8 mouse cellular contexts compared by ENCODE assay signal in genomic region chr2:166996533-166996894, GRCm38 (mm10). TPM values are rescaled to one million over a fixed set of nuclear protein-coding genes. Genes with fewer than 3 reads are reported as not detected.
DNase-seq lines count a peak whose midpoint lies in the region; ATAC-seq and TF ChIP-seq lines count a peak whose summit lies in the region.

No protein-coding gene starts in this region.

- no peak for TF ChIP-seq CTCF in E14TG2a.4 (conservative IDR thresholded peaks at IDR 0.05; ENCODE audit: low read length)
- no peak for TF ChIP-seq CTCF in liver, postnatal 0 days (IDR thresholded peaks at IDR 0.05; ENCODE audit: low read depth)

- H3K36me3 ChIP-seq in heart, embryonic 10.5 days: no peaks in the 10 kb centered on the region
- no peaks in the 10 kb centered on the region for H3K36me3 ChIP-seq in E14TG2a.4 (ENCODE audit: insufficient read depth, low read length)
- no peaks in the 10 kb centered on the region for H3K36me3 ChIP-seq in forebrain, embryonic 15.5 days
- H3K36me3 ChIP-seq in liver, postnatal 0 days (replicated peaks; ENCODE audit: insufficient read depth, low read length): no peaks in the 10 kb centered on the region

- H3K4me3 ChIP-seq in heart, embryonic 10.5 days: peak overlapping the region; percentile 78
- H3K4me3 ChIP-seq in E14TG2a.4 (replicated peaks; ENCODE audit: low read length): peak overlapping the region; percentile 79
- peak overlapping the region; percentile 80 for H3K4me3 ChIP-seq in forebrain, embryonic 15.5 days
- H3K4me3 ChIP-seq in liver, postnatal 0 days (ENCODE audit: low read depth, low read length): peak overlapping the region; percentile 97

- H3K27me3 ChIP-seq in heart, embryonic 10.5 days (ENCODE audit: insufficient read depth, poor library complexity, severe bottlenecking): no peaks in the 10 kb centered on the region
- H3K27me3 ChIP-seq in E14TG2a.4 (ENCODE audit: insufficient read depth, low read length): peaks cover 5% of the 10 kb centered on the region; the same call in 1 of the 2 replicates
- 0 out of 2 replicates have a peak, but pooled peaks cover 4% of the 10 kb centered on the region for H3K27me3 ChIP-seq in forebrain, embryonic 15.5 days
- no peaks in the 10 kb centered on the region for H3K27me3 ChIP-seq in liver, postnatal 0 days (ENCODE audit: insufficient read depth, low read length)

- intact Hi-C loops in heart, postnatal 10 days (cut with DNase I): loop anchor here (2.0 kb wide), 1 partner anchor 40 kb away; no protein-coding TSS in a partner anchor

- 41% methylated on average over 8 of the region's 8 CpGs for WGBS in heart, embryonic 10.5 days
- 36% methylated on average over 8 of the region's 8 CpGs for WGBS in forebrain, embryonic 15.5 days
- 36% methylated on average over 8 of the region's 8 CpGs for WGBS in liver, postnatal 0 days (ENCODE audit: insufficient replicate concordance)

- H3K4me2 ChIP-seq in forebrain, embryonic 15.5 days (replicated peaks): peak overlapping the region; percentile 53
- peak overlapping the region; percentile 85 for H3K4me2 ChIP-seq in liver, postnatal 0 days (ENCODE audit: low read depth, low read length)

- H3K27ac ChIP-seq in heart, embryonic 10.5 days: peak overlapping the region; percentile 93
- peak overlapping the region; percentile 95 for H3K27ac ChIP-seq in forebrain, embryonic 15.5 days (replicated peaks)
- peak overlapping the region; percentile 81 for H3K27ac ChIP-seq in liver, postnatal 0 days (ENCODE audit: low read depth)

- peak; percentile 28 for ATAC-seq in forebrain, embryonic 15.5 days (replicated peaks)
- peak; percentile 18 for ATAC-seq in liver, postnatal 0 days

- DNase-seq in heart, embryonic 10.5 days (ENCODE audit: low spot score): no peak
- no peak for DNase-seq in heart, postnatal 10 days
- DNase-seq in liver, postnatal 0 days: no peak
- DNase-seq in T-cell, adult 2 months (ENCODE audit: low spot score): no peak
- DNase-seq in thymus, postnatal 36 days: no peak
- no peak for DNase-seq in thymus, postnatal 25 days

- no peaks in the 10 kb centered on the region for H3K9me3 ChIP-seq in heart, embryonic 10.5 days
- H3K9me3 ChIP-seq in E14TG2a.4 (ENCODE audit: low read length): no peaks in the 10 kb centered on the region
- no peaks in the 10 kb centered on the region for H3K9me3 ChIP-seq in forebrain, embryonic 15.5 days
- H3K9me3 ChIP-seq in liver, postnatal 0 days (ENCODE audit: low read length): no peaks in the 10 kb centered on the region

- H3K9ac ChIP-seq in forebrain, embryonic 15.5 days (replicated peaks): peak overlapping the region; percentile 55
- H3K9ac ChIP-seq in liver, postnatal 0 days (replicated peaks): peak overlapping the region; percentile 97

- no peak for TF ChIP-seq EP300 in liver, postnatal 0 days (IDR thresholded peaks at IDR 0.05; ENCODE audit: low read depth)

- H3K4me1 ChIP-seq in heart, embryonic 10.5 days: peaks cover 29% of the 10 kb centered on the region
- H3K4me1 ChIP-seq in E14TG2a.4 (replicated peaks; ENCODE audit: low read depth, low read length): peaks cover 27% of the 10 kb centered on the region
- H3K4me1 ChIP-seq in forebrain, embryonic 15.5 days: peaks cover 37% of the 10 kb centered on the region
- peaks cover 23% of the 10 kb centered on the region for H3K4me1 ChIP-seq in liver, postnatal 0 days (ENCODE audit: insufficient read depth)

RNA-seq across cellular contexts. Expression of gene Stau1, which starts 0.4 kb away (rescaled TPM):
- 60.3 and 69.0 TPM in 2 replicates for polyA plus RNA-seq in heart, embryonic 10.5 days (2016; fragmentation: Nextera tagmentation; extraction: Ambion mirVana)
- total RNA-seq in heart, postnatal 10 days (2021): 10 to 100 TPM; 54.2 TPM
- 118 and 124 TPM in 2 replicates for polyA plus RNA-seq in forebrain, embryonic 15.5 days (2015; fragmentation: Nextera tagmentation; extraction: Ambion mirVana)
- 28.6 and 31.5 TPM in 2 replicates for polyA plus RNA-seq in liver, postnatal 0 days (2015; fragmentation: Nextera tagmentation; extraction: Ambion mirVana)

RNA-seq across cellular contexts. Expression of gene Ddx27, which starts 18.5 kb away (rescaled TPM):
- polyA plus RNA-seq in heart, embryonic 10.5 days (2016; fragmentation: Nextera tagmentation; extraction: Ambion mirVana): 46.4 and 59.4 TPM in 2 replicates
- total RNA-seq in heart, postnatal 10 days (2021): 10 to 100 TPM; 17.5 to 18.3 TPM
- polyA plus RNA-seq in forebrain, embryonic 15.5 days (2015; fragmentation: Nextera tagmentation; extraction: Ambion mirVana): 41.3 and 42.8 TPM in 2 replicates
- polyA plus RNA-seq in liver, postnatal 0 days (2015; fragmentation: Nextera tagmentation; extraction: Ambion mirVana): 19.2 and 21.9 TPM in 2 replicates
